Mouse (Mus musculus) cortical plate, adult 2 months (tissue): ENCODE data around the gene Map3k1. TPM values are rescaled to one million over a fixed set of nuclear protein-coding genes. Genes with fewer than 3 reads are reported as not detected.

ENCODE experiments used
- H3K27ac ChIP-seq: fragments of 200-500 bp; 2 replicates; pipeline ENCODE4 v1.5.1; 2012; ENCODE audit warnings: low read length, control low read depth, inconsistent platforms; ENCODE audit not compliant: insufficient read depth
- H3K4me1 ChIP-seq: fragments of 200-500 bp; 2 replicates; pipeline ENCODE4 v1.6.1; 2011; ENCODE audit warnings: low read length; ENCODE audit not compliant: control insufficient read depth, insufficient read depth
- H3K4me3 ChIP-seq: fragments of 200-500 bp; 2 replicates; pipeline ENCODE4 v1.5.1; 2011; ENCODE audit warnings: mild to moderate bottlenecking, low read length, control low read depth; ENCODE audit not compliant: insufficient read depth
- CTCF ChIP-seq: fragments of 200-500 bp; IDR thresholded peaks from 2 replicates; pipeline ENCODE4 v1.5.1; 2011; ENCODE audit warnings: mild to moderate bottlenecking, control low read depth, low read length; ENCODE audit not compliant: insufficient read depth; ENCODE audit errors: extremely low read depth
- POLR2A ChIP-seq: fragments of 200-500 bp; IDR thresholded peaks from 2 replicates; pipeline ENCODE4 v1.6.1; 2011; ENCODE audit warnings: mild to moderate bottlenecking, low read length, control low read depth; ENCODE audit not compliant: insufficient read depth; ENCODE audit errors: extremely low read depth
- polyA plus RNA-seq: library from polyadenylated mRNA; depleted of rRNA; stranded (reverse); fragments of >200 nt; gene quantifications from 2 replicates; pipeline ENCODE4 v1.2.3, GENCODE M21; 2012

Gene Map3k1
- polyA plus RNA-seq, 1 experiment: 5.4 TPM

- Histone ChIP-seq H3K4me1 (peaks cover 5% of the 10 kb centered on the region; the same call in 1 of the 2 replicates), H3K4me3 (no peak overlapping the region), H3K27ac (peak overlapping the region; percentile 54; the same call in 1 of the 2 replicates)
- TF ChIP-seq CTCF (no peak), POLR2A (no peak)
Observed at GRCm38 (mm10) chr13:111796191-111796920, 12.4 kb downstream of the Map3k1 start.

DNA sequence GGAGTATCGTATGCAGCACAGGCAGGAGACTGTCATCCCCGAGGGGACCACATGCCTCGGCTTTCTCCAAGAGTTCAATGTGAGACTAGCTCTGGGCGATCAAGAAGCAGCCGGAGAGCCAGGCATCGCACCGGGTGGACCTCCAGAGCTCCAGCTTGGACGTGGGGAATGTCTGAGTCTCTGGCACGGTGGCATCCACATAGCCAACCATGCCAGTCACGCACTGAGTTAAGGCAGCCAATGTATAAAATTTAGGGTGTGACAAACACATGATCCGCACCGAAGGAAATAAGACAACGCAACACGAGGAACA is 15.9 kb downstream of the Map3k1 start:
- H3K4me1 ChIP-seq: peaks cover 7% of the 10 kb centered on the region; the same call in 1 of the 2 replicates
- H3K27ac ChIP-seq: no peak overlapping the region
- TF ChIP-seq CTCF (no peak), POLR2A (no peak)
- H3K4me3 ChIP-seq: no peak overlapping the region

DNA sequence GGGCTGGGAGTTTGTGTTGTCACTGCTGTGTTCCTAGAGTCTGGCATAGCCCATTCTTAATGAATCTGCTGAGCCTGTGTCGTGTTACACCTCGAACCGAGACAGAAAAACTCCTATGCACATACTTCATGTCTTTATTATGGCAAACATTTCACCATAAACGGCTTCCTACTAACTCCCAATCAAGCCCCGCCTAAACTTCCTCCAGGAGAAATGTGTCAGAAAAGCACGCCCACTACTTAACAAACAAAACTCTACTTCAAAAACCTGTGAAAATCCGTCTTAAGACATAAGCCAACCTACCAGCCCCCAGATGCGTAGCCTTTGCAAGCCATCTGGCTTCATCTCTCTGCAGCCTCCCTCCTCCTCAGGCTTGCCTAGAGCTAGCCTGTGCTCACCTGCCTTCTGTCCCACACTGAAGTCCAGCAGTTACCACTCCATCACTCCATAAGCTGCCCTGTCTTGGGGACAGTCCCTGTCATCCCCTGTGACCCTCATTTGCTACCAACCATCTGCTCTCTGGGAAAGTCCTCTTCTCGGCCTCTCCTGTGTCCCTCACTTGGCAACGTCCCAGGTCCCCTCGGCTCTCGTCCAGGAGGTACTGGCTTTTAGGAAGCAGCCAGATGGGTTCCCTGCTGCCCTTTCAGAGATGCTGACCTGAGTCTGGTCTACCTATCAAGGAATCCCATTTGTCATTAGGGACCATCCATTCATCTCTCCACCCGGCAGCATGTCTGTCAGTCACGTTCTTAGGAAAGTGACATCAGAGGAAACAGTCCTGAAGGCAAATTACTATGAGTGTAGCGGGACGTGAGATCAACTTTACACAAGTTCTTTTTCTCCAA is 16.4 kb downstream of the Map3k1 start:
- H3K27ac ChIP-seq: no peak overlapping the region
- H3K4me3 ChIP-seq: no peak overlapping the region
- TF ChIP-seq CTCF: no peak
- TF ChIP-seq POLR2A: no peak
- peaks cover 7% of the 10 kb centered on the region; the same call in 1 of the 2 replicates for H3K4me1 ChIP-seq

- Histone ChIP-seq H3K27ac (no peak overlapping the region), H3K4me1 (peaks cover 7% of the 10 kb centered on the region; the same call in 1 of the 2 replicates), H3K4me3 (no peak overlapping the region)
- no peak for TF ChIP-seq CTCF
- no peak for TF ChIP-seq POLR2A
Observed at GRCm38 (mm10) chr13:111791596-111791995, 17.2 kb downstream of the Map3k1 start.

DNA sequence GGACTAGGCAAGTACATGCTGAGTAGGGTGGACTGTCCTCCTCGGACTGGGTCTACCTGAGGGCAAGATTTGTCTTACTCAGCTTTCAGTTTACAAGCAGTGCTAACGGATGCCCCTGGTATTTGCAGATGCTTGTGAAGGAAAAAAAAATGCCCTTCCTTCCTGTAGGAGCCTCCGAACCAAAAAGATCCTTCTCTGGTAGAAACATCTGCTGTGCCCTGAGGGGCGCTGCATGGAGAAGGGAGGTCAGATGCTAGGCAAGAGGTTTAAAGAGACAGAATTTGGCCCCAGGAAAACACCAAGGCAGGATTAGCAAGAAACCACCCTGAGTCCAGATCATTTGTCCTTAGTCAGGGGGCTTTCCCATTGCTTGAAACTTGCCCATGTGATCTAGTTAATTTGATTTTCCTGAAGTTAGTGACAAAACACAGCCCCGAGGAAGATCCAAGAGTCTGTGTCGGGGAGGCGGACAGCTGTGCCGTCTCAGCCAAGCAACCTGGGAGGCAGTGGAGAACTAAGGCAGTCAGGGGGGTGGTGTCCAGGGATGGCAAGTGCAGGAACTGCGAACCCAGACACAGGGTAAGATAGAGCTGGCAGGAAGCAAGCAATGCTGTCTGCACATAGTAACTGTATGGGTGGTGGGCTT is 19.2 kb downstream of the Map3k1 start:
- Histone ChIP-seq H3K4me3 (no peak overlapping the region), H3K4me1 (peaks cover 4% of the 10 kb centered on the region; the same call in 1 of the 2 replicates), H3K27ac (no peak overlapping the region)
- TF ChIP-seq CTCF (no peak), POLR2A (no peak)

- Histone ChIP-seq H3K27ac (no peak overlapping the region), H3K4me3 (no peak overlapping the region), H3K4me1 (peaks cover 4% of the 10 kb centered on the region; the same call in 1 of the 2 replicates)
- TF ChIP-seq POLR2A: no peak
- TF ChIP-seq CTCF: no peak
Observed at GRCm38 (mm10) chr13:111788882-111789281, 19.9 kb downstream of the Map3k1 start.

DNA sequence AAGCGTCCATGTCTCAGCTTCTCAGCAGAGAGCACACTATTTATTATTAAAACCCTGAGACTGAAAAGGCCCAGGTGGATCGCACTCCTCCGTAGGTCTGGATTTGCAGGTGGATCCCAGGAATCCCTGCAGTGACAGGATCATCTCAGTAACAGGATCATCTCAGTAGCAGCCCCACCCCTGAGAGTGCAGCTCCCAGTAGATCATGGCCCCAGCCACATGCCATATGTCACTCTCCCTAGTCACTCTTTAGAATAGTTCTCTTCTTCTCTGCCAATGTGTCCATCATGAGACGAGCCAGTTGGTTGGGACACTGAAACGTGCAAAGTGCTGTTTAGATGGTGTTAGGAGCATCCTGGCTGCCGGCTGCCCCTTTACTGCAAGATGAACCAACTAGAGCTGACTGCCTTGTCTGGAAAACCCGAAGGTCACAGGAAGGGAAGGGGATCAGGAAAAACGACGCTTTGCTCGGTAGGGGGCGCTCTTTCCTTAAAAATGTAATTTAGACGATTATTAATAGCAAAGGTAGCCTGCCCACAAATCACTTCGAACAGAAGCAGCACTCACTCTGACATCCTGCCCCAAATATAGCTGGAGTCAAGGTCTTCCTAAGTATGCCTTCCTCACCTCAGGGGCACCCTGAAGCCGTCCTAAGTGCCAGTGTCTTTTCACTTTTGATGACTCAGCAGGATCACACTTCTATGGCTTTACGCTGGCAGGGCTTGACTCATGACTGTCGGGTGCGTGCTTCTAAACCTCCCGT is 20.8 kb downstream of the Map3k1 start:
- Histone ChIP-seq H3K4me1 (peaks cover 4% of the 10 kb centered on the region; the same call in 1 of the 2 replicates), H3K4me3 (no peak overlapping the region), H3K27ac (no peak overlapping the region)
- TF ChIP-seq POLR2A (no peak), CTCF (peak; percentile 76)

DNA sequence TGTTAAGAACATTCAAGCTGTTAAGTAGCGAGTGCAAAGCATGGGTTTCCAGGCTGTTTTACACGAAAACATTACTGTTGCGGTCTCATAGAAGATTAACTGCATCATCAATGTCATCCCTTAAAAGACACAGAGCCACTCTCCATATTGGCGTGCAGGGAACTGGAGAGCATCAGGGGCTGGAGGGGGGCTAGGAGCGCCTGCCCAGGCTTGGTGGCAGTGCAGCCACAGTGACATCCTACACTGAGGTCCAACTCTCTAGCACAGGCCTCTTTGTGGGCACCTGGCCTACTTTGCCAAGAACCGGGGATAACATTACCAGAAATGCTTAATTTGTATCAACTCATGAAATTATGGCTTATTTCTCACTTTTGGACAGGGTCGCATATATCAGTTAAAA is 22.2 kb downstream of the Map3k1 start:
- TF ChIP-seq POLR2A: no peak
- TF ChIP-seq CTCF: no peak
- H3K4me1 ChIP-seq: peaks cover 2% of the 10 kb centered on the region; the same call in 1 of the 2 replicates
- H3K4me3 ChIP-seq: no peak overlapping the region
- H3K27ac ChIP-seq: no peak overlapping the region

DNA sequence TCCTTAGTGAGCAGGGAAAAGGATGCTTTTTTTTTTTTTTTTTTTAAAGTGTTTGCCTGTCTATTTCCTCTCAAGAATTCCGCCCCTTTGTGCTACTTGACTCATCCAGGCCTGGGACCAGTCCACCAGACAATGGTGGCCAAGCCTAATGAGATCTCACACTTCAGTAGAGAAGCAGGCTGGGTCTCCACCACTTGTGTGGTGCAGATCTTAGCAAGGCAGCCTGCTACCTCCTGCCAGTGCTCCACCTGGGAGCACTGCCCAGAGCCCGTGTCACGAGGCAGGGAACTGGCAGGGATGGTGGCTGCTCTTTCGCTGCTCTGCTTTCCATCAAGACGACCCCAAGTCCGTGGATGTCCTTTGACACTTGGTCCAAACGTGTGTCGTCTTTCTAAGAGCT is 25.3 kb downstream of the Map3k1 start:
- no peak overlapping the region for H3K4me3 ChIP-seq
- peaks cover 2% of the 10 kb centered on the region for H3K4me1 ChIP-seq
- no peak for TF ChIP-seq POLR2A
- no peak for TF ChIP-seq CTCF

More for the DNA sequence above, 25.3 kb downstream of the Map3k1 start:
- no peak overlapping the region for H3K27ac ChIP-seq
